Mouse (Mus musculus): Measurements from ENCODE around the gene Nudt14. TPM values are rescaled to one million over a fixed set of nuclear protein-coding genes. Genes with fewer than 3 reads are reported as not detected.
A peak's percentile ranks its signal among the peaks of the same experiment; 100 is the strongest.

Gene Nudt14
- polyA plus RNA-seq, 1 experiment from 2014 or later: 116 TPM

DNA sequence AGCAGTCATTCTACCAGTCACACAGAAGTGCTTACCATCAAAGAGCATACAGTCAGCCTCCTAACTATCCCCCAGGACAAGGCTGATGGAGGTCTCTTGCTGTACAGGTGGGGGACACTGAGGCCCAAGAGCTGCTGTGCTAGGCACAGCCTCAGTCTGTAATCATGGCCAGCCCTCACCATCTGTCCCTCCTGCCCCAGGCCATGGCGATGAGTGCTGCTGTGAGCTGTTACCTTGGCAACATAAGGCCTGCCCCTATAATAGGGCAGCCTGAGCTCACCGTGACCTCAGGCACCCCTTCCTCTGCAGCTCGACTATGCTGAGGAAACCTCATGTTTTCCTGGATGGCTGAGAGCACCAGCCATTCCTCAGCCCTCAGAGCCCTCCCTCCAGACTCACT is 19.4 kb downstream of the Nudt14 start:
- H3K9ac ChIP-seq: no peak overlapping the region
- ATAC-seq (ENCODE audit: insufficient read depth) (no peak), DNase-seq (no peak)
- H3K4me3 ChIP-seq (ENCODE audit: low read depth, low read length): no peak overlapping the region
- peaks cover 10% of the 10 kb centered on the region for H3K27me3 ChIP-seq (ENCODE audit: insufficient read depth, low read length)
- TF ChIP-seq CTCF (IDR thresholded peaks at IDR 0.05; ENCODE audit: low read depth): no peak
- 20% methylated on average over 3 of the region's 3 CpGs for WGBS
- no peaks in the 10 kb centered on the region for H3K9me3 ChIP-seq (ENCODE audit: low read depth, low read length)
- H3K36me3 ChIP-seq (ENCODE audit: insufficient read depth): no peaks in the 10 kb centered on the region
- H3K27ac ChIP-seq (ENCODE audit: low read depth): no peak overlapping the region
- H3K4me1 ChIP-seq (ENCODE audit: insufficient read depth): 0 out of 2 replicates have a peak, but pooled peaks cover 3% of the 10 kb centered on the region
- H3K4me2 ChIP-seq: no peak overlapping the region

DNA sequence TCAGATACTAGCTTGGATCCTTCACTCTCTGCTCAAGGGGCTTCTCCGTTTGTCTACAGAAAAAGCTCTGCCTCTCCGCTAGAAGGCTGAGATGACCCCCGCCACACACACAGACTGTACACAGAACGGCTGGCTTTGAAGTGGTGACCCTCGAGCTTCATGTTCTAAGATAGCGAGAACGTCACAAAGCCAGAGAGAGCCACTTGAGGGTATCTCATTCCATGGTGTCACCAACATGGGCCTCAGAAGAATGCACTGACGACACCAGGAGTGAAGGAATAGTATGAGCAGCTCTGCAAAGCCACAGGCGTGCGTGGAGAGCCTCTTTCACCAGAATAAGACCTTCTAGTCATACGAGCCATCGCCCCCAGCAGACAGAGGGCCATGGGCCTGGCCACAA is 20.4 kb downstream of the Nudt14 start:
- no peak for TF ChIP-seq CTCF (IDR thresholded peaks at IDR 0.05; ENCODE audit: low read depth)
- H3K27me3 ChIP-seq (ENCODE audit: insufficient read depth, low read length): no peaks in the 10 kb centered on the region

DNA sequence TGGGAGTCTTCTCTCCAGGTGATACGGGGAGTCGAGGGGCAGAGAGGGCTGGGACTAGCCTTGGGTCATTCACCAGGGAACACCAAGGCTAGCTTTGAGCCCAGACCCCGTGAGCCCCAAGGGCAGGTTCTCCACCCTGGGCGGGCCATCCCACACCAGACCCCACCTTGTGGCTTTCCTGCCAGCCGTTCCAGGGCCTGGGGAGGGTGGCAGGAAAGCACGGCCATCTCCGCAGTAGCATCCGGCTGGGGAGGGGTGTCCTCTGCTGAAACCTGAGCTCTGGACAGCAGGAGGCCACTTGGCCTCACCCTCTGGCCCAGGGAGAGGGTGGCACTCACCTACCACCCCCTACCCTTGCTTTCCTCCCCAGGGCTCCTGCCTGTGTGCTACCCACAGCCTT is 24.0 kb downstream of the Nudt14 start:
- H3K4me3 ChIP-seq (ENCODE audit: low read depth, low read length): no peak overlapping the region
- no peak for DNase-seq
- H3K9me3 ChIP-seq (ENCODE audit: low read depth, low read length): no peaks in the 10 kb centered on the region
- H3K27me3 ChIP-seq (ENCODE audit: insufficient read depth, low read length): no peaks in the 10 kb centered on the region
- H3K27ac ChIP-seq (ENCODE audit: low read depth): no peak overlapping the region
- 0 out of 2 replicates have a peak, but pooled peaks cover 3% of the 10 kb centered on the region for H3K4me1 ChIP-seq (ENCODE audit: insufficient read depth)
- H3K9ac ChIP-seq: no peak overlapping the region
- no peak for TF ChIP-seq CTCF (IDR thresholded peaks at IDR 0.05; ENCODE audit: low read depth)
- H3K36me3 ChIP-seq (ENCODE audit: insufficient read depth): 0 out of 2 replicates have a peak, but pooled peaks cover 6% of the 10 kb centered on the region
- no peak overlapping the region for H3K4me2 ChIP-seq
- ATAC-seq (ENCODE audit: insufficient read depth): no peak
- WGBS: 33% methylated on average over 8 of the region's 8 CpGs

More for the DNA sequence above, 20.4 kb downstream of the Nudt14 start:
- no peak for DNase-seq
- no peak overlapping the region for H3K4me2 ChIP-seq
- no peak for ATAC-seq (ENCODE audit: insufficient read depth)
- WGBS: 59% methylated on average over 12 of the region's 12 CpGs
- no peak overlapping the region for H3K27ac ChIP-seq (ENCODE audit: low read depth)
- H3K9ac ChIP-seq: no peak overlapping the region
- H3K36me3 ChIP-seq (ENCODE audit: insufficient read depth): no peaks in the 10 kb centered on the region
- 0 out of 2 replicates have a peak, but pooled peaks cover 3% of the 10 kb centered on the region for H3K4me1 ChIP-seq (ENCODE audit: insufficient read depth)
- no peak overlapping the region for H3K4me3 ChIP-seq (ENCODE audit: low read depth, low read length)
- no peaks in the 10 kb centered on the region for H3K9me3 ChIP-seq (ENCODE audit: low read depth, low read length)

DNA sequence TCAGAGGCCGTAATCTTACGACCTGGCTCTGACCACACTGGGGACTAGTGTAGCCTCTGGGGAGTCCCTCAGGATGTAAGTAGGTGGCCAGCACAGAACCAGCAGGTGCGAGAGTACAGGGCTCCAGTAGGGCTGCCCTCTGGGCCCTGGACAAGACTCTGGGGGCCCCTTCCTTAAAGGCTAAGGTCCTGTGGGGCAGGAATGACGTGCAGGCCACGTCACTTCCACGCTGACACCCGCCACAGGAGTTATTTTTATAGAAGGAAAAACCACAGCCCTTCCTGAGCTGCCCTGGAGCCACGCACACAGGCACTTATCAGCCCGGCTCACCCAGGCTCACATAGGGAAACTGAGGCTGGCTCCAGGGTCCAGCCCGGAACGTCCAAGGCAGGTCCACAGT is 24.4 kb downstream of the Nudt14 start:
- TF ChIP-seq CTCF (IDR thresholded peaks at IDR 0.05; ENCODE audit: low read depth): no peak
- DNase-seq: no peak
- Histone ChIP-seq H3K4me2 (no peak overlapping the region), H3K9ac (no peak overlapping the region), H3K27ac (ENCODE audit: low read depth) (no peak overlapping the region), H3K27me3 (ENCODE audit: insufficient read depth, low read length) (no peaks in the 10 kb centered on the region), H3K4me3 (ENCODE audit: low read depth, low read length) (no peak overlapping the region), H3K9me3 (ENCODE audit: low read depth, low read length) (no peaks in the 10 kb centered on the region), H3K4me1 (ENCODE audit: insufficient read depth) (0 out of 2 replicates have a peak, but pooled peaks cover 3% of the 10 kb centered on the region), H3K36me3 (ENCODE audit: insufficient read depth) (0 out of 2 replicates have a peak, but pooled peaks cover 6% of the 10 kb centered on the region)
- ATAC-seq (ENCODE audit: insufficient read depth): no peak
- WGBS: 76% methylated on average over 11 of the region's 11 CpGs

DNA sequence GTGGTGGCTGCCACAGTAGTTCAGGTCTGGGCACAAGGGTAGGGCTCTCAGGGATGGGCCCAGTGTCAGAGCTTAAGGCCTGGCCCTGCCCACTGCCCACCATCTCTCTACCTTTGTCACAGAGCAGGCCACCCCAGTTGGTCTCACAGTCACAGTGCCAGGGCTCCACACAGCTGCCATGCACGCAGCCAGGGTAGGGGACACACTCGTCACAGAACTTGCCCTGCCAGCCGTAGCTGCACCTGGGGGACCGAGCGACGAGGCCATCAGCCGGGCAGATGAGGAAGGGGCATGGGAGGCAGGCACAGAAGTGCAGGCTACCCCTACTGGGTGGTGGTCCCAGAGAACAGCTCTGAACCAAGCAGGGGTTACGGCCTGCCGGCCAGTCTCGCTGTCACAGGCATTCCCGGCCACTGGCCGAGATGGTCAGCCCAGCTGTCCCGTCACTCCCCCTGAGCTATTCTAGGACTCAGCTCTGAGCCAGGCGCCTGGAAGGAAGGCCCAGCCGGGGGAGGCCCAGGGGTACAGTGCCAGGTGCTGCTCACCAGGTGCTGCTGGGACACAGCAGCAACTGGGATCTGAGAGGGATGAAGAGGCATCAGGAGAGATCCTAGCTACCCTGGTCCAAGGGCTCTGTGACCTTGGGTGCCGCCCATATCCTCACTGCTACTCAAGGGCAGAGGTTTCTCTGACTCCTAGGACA is 25.1 kb downstream of the Nudt14 start:
- DNase-seq: no peak
- Histone ChIP-seq H3K4me1 (ENCODE audit: insufficient read depth) (0 out of 2 replicates have a peak, but pooled peaks cover 3% of the 10 kb centered on the region), H3K36me3 (ENCODE audit: insufficient read depth) (0 out of 2 replicates have a peak, but pooled peaks cover 7% of the 10 kb centered on the region), H3K27ac (ENCODE audit: low read depth) (no peak overlapping the region), H3K27me3 (ENCODE audit: insufficient read depth, low read length) (no peaks in the 10 kb centered on the region), H3K9me3 (ENCODE audit: low read depth, low read length) (no peaks in the 10 kb centered on the region), H3K4me3 (ENCODE audit: low read depth, low read length) (no peak overlapping the region), H3K9ac (no peak overlapping the region), H3K4me2 (no peak overlapping the region)
- 79% methylated on average over 16 of the region's 16 CpGs for WGBS
- no peak for ATAC-seq (ENCODE audit: insufficient read depth)
- no peak for TF ChIP-seq CTCF (IDR thresholded peaks at IDR 0.05; ENCODE audit: low read depth)

DNA sequence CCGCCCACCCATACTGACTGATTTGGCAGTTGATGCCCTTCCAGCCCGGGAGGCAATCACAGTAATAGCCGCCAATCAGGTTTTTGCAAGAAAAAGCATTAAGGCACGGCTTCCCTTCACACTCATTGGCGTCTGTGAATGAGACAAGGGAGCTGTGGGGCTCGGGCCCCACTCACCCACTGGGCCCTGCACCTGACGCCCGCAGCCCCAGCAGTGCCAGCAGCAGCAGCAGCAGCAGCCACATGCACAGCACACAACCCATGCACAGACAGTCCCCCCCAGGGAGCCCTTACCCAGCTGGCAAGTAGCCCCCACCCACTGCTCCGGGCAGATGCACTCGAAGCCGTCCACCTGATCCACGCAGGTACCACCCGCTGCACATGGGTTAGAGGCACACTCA is 26.3 kb downstream of the Nudt14 start:
- 81% methylated on average over 13 of the region's 13 CpGs for WGBS
- TF ChIP-seq CTCF (IDR thresholded peaks at IDR 0.05; ENCODE audit: low read depth): no peak

DNA sequence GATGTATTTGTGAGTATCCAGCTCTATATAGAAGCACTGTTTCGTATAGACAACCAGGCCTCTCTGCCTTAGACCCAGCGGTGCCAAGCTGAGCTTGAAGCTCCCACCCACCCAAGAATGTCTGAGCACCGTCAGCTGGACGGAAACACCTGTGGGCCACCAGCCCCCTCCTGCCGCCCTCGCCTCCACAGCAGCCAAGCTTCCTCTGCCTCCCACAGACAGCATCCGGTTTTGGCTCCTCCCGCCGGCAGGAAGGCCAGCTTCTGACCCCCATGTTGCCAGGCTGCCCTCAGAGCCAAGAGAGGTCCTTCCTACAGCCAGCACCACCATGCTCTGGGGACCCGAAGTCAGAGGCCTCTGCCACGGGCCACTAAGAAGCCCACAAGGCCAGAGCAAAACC is 27.4 kb downstream of the Nudt14 start:
- no peaks in the 10 kb centered on the region for H3K9me3 ChIP-seq (ENCODE audit: low read depth, low read length)
- H3K27ac ChIP-seq (ENCODE audit: low read depth): no peak overlapping the region
- H3K27me3 ChIP-seq (ENCODE audit: insufficient read depth, low read length): no peaks in the 10 kb centered on the region
- ATAC-seq (ENCODE audit: insufficient read depth) (no peak), DNase-seq (peak; percentile 33)
- no peak for TF ChIP-seq CTCF (IDR thresholded peaks at IDR 0.05; ENCODE audit: low read depth)
- no peak overlapping the region for H3K4me2 ChIP-seq
- no peaks in the 10 kb centered on the region for H3K4me1 ChIP-seq (ENCODE audit: insufficient read depth)
- 66% methylated on average over 11 of the region's 11 CpGs for WGBS
- H3K36me3 ChIP-seq (ENCODE audit: insufficient read depth): peaks cover 15% of the 10 kb centered on the region; the same call in 1 of the 2 replicates
- no peak overlapping the region for H3K4me3 ChIP-seq (ENCODE audit: low read depth, low read length)
- no peak overlapping the region for H3K9ac ChIP-seq

More for the DNA sequence above, 26.3 kb downstream of the Nudt14 start:
- DNase-seq (no peak), ATAC-seq (ENCODE audit: insufficient read depth) (no peak)
- Histone ChIP-seq H3K36me3 (ENCODE audit: insufficient read depth) (peaks cover 12% of the 10 kb centered on the region; the same call in 1 of the 2 replicates), H3K4me1 (ENCODE audit: insufficient read depth) (no peaks in the 10 kb centered on the region), H3K4me2 (no peak overlapping the region), H3K27ac (ENCODE audit: low read depth) (no peak overlapping the region), H3K4me3 (ENCODE audit: low read depth, low read length) (no peak overlapping the region), H3K9me3 (ENCODE audit: low read depth, low read length) (no peaks in the 10 kb centered on the region), H3K27me3 (ENCODE audit: insufficient read depth, low read length) (no peaks in the 10 kb centered on the region), H3K9ac (no peak overlapping the region)

Data from lung, embryonic 14.5 days (tissue).